Mouse (Mus musculus) hindlimb bud, embryonic 11.5 days (tissue): ENCODE results near the gene Crygn.

Experiments used
- DNase-seq: peaks from one replicate; pipeline ENCODE4 v3.0.0-alpha.2; 2012; ENCODE audit warnings: low read depth, low spot score; ENCODE audit errors: extremely low spot score

Gene Crygn

DNA sequence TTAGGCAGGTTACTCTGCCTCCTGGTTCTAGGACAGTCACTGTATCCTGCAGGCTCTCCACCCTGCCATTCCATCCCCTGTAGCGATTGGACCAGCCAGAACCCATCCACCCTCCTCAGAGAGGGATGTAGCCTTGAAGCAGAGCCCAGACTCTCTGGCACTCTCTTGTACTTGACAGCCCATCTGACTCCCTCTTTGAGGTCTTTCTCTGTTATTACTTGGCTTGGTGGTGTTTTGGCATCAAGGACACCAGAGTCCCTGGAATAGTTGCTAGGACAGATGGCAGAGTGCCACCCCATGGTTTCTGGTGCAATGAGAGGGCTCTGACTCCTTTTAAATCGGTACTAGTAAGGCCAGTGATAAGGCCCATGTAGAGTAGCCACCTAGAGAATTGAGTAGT, 44.6 kb downstream of the Crygn start:
- no peak for DNase-seq

DNA sequence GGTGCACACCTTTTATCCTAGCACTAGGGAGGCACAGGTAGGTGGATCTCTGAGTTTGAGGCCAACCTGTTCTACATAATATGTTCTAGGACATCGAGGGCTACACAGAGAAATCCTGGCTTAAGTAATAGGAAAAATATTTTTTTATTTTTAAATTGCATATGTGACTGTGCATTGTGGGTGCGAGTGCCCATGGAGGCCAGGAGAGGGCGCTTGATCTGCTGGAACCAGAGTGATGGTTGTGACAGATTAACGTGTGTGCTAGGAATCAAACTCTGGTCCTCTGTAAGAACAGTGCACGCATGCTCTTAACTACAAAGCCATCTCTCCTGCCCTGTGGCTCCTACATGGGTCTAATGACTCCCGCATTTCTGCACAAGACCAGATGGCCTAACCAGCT, 46.2 kb downstream of the Crygn start:
- DNase-seq: no peak

DNA sequence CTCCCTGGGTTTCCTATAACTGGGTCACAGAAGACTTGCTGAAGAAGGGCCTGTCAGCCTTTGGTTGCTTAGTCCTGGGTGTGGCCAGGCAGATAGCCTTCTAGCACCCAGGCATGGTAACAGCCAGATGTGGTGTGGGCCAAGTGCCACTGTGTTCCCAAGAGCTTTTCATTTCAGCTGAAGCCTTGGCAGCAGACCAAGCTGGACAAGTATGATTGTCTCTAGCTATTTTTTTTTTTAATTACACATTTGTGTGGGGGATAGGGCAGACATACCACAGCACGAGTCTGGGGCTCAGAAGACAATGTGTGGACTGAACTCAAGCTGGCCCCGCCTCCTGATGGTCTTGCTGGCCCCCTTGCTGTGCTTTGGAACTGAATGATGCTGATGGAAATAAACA, 47.8 kb downstream of the Crygn start:
- DNase-seq: no peak

DNA sequence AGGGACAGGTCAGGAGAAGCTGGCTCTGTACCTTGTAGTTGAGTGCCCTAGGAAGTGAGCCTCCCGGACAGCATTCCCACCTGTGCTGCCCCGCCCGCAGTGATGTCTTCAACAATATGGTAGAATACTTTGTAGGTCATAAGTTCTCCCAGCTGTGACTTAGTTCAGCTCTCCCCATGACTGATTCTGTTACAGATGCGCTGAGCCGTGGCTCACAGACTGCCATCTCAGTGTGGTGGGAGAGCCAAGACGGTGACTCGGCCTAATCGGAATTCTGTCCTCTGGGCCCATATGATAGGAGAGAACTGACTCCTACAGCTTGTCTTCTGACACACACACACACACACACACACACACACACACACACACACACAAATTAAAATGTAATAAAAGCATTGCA, 53.2 kb downstream of the Crygn start:
- no peak for DNase-seq

DNA sequence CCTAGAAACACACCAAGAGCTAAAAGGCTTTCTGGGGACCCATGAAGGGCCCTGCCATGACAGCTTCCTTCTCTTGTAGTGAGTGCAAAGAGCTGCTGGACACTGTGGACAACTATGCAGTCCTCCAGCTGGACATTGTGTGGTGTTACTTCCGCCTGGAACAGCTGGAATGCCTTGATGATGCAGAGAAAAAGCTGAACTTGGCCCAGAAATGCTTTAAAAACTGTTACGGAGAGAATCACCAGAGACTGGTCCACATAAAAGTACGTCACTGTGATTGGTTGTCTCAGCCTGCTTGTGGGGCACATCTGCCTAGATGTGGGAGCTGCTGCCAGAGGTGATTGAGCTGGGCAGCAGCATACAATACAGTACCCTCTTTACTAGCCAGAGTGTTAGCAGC, 56.5 kb downstream of the Crygn start:
- no peak for DNase-seq
